Mouse (Mus musculus): ENCODE measurements around the gene Rps29.
"Not testable (repeated sequence)": the region's sequence is repeated elsewhere in the genome, so short reads cannot be mapped to it uniquely, and the experiment has no call there.

Rps29 gene

DNA sequence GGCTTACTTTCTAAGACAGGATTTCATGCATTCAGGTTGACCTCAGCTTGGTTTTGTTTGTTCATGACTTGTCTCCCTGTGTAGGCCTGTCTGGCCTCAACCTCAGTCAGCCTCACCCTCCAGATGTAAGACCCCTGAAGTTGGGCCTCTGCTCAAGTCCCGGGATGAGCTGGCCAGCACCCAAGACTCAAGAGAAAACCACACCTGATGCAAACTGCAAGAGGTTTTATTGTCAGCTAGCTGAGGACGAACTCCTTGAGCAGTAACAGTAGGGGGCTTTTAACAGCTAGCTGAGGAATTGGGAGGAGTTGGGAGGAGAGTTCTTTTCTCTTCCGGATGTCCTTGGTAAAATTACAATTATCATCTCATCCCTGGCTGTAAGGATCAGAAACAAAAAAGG is 18.5 kb upstream of the Rps29 start:
- no peak for DNase-seq

DNA sequence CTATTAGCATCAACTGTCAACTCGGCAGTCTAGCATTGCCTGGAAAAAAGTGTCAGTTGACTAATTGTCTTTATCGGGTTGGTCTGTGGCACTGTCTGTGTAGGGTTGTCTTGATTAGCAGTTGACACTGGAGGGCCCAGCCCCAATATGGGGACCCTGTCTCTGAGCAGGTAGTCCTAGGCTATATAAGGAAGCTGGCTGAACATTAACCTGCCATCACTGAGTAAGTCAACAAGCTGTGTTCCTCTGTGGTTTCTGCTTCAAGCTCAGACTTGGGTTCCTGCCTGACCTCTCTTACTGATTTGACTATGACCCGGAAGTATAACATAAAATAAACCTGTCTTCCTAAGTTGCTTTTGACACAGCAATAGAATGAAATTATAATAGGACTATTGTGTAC is 17.0 kb upstream of the Rps29 start:
- DNase-seq = no peak

DNA sequence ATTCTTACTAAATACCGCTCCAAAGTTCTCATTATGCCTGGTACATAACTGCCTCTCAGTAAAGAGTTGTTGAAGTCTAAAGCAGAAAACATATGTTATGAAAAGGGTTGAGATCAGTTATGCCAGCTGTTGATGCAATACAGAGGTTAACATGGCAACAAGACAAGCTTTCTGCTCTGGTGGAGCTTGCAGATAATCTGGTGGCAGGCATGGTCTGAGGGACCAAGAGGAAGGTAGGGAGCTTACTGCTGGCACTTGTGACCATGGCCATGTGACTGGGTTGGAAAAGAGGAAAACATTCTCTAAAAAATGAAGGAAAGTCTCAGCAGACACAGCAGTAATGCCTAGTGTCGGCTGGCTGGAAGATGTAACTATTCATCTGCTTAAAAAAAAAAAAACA is 12.3 kb upstream of the Rps29 start:
- no peak for DNase-seq

- DNase-seq = peak; percentile 86
Observed at GRCm38 (mm10) chr12:69168461-69169106, 9.6 kb upstream of the Rps29 start, which contains the start of gene Lrr1. Lrr1 (plus strand) TSS chr12:69168814.

DNA sequence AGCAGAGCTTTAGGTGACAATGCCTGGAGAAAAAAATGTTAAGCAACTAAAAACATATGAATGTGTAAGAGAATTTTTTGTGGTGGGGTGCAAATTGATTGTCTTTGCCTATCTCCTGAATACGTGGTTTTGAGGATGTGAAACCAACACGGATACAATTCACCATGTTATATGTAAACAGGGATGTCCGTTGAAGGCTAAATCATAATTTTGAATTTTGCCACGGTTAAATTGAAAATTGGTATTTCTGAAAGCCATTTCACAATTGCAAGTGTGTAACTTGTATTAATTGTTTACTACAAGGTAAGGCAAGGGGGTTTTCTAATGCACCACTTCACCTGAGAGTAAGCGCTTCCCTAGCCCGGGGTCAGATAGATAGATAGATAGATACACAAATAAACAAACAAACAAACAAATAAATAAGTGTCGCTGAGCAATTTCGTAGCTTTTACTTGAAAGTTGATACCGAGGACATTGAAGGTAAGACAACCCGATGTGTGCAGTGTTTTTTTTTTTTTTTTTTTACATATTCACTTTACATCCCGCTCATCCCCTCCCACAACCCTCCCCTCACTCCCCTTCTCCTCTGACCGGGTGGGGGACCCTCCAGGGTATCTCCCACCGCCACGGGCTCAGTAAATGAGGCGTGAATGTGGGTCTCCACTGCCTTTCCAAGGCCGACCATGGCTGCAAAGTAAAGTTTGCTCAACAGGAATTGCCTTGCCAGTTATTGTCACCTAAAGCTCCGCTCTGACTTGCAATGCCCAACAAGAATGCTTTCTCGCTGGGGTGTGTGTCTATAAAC is 8.9 kb upstream of the Rps29 start:
- no peak for DNase-seq

- DNase-seq = not testable (repeated sequence)
Observed at GRCm38 (mm10) chr12:69166861-69167581, 8.0 kb upstream of the Rps29 start.

GRCm38 (mm10) chr12:69164904-69165303 is 5.9 kb upstream of the Rps29 start:
- no peak for DNase-seq

- DNase-seq = not testable (repeated sequence)
Observed at GRCm38 (mm10) chr12:69163586-69163985, 4.6 kb upstream of the Rps29 start.

DNA sequence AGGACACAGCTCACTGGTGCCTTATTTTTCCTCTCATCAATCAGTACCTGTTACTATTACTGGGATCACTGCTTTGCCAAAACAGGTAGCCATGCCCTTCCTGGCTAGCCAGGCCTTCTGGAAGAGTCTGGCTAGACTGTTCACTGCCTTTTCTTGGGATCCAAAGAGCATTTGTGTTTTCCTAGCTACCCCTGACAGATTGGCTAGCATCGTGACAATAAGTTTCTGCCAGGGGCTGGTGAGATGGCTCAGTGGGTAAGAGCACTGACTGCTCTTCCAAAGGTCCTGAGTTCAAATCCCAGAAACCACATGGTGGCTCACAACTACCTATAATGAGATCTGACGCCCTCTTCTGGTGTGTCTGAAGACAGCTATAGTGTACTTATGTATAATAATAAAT is 1.7 kb upstream of the Rps29 start:
- not testable (repeated sequence) for DNase-seq

DNA sequence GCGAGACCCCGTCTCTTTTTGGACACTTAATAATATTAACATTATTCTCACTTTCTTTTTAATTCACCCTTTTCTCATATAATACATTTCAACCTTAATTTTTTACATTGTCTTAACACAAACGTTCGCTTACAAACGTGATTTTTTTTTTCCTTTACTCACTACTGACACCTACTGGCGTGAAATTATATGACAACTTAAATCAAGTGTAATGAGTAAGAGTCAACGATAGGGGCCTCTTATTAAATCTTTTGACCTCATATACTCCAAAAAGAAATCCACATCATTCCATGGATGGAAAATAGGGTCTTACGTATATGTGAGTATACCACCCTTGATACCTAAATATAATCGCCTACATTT is 573 bp upstream of the Rps29 start:
- no peak for DNase-seq

DNA sequence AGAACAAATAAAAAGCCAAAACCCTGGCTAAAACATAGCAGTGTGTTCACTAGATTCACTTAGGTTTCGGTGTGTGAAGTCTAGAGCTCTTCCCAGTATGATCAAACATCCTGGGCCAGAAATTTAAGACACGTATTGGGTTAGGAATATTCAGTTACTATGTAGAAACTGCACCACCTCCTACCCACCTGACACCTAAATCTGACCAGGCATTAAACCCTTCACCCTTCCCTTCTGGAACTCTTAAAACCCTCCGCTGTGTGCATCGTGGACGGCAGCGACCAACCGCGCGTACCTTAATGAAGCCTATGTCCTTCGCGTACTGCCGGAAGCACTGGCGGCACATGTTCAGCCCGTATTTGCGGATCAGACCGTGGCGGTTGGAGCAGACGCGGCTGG is 621 bp downstream of the Rps29 start:
- no peak for DNase-seq

GRCm38 (mm10) chr12:69157107-69157506 is 1.9 kb downstream of the Rps29 start:
- no peak for DNase-seq

DNA sequence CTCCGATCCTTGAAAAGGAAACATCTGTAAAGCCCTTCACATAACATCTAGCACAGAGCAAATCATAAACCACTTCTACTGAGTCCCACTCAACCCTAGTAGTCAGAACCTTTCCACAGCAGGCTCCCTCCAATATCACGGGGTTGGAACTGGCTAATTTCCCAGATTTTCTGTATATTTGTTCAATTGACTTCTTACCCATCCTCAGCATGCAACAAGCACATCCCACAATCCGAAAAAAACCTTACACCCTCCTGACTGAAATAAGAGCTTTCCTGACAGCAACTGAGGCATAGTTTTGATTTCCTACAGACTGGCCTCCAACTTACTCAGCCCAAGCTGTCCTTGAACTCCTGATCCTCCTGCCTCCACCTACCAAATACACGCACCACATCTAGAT is 2.5 kb downstream of the Rps29 start:
- DNase-seq = no peak

DNA sequence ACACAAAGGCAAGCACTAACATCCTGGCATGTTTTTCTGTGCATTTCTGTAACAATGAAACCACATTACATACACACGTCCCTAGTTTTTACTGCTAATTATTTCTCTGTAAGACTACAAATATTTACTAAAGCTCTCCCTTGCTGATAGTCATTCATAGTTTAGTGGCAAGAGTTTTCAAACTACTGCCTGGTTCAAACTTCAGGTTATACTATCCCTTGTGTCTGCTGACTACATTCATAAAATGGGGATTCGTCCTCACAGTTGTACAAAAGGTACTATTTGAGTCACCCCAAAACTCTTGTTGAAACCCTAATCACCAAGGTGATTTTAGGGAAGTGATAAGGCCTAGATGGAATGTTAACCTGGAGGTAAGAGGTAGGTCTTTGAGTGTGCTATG is 3.1 kb downstream of the Rps29 start:
- no peak for DNase-seq

DNA sequence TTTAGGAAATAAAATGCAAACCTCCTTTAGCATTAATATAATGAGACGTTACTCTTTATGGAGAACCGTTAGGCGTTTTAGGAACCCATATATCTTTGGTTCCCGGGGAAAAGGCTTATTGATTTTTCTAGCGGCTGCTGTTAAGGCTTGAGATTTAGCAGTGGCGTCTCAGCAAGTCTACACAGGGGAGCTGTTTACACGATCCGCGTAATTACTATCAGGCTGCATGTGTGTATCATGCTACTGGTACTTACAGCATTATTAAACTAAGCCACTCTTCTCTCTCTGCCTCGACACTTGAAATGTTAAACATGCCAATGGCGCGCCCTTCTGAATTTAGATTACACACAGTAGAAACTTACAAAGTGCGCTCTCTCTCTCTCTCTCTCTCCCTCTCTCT is 8.9 kb downstream of the Rps29 start:
- no peak for DNase-seq

DNA sequence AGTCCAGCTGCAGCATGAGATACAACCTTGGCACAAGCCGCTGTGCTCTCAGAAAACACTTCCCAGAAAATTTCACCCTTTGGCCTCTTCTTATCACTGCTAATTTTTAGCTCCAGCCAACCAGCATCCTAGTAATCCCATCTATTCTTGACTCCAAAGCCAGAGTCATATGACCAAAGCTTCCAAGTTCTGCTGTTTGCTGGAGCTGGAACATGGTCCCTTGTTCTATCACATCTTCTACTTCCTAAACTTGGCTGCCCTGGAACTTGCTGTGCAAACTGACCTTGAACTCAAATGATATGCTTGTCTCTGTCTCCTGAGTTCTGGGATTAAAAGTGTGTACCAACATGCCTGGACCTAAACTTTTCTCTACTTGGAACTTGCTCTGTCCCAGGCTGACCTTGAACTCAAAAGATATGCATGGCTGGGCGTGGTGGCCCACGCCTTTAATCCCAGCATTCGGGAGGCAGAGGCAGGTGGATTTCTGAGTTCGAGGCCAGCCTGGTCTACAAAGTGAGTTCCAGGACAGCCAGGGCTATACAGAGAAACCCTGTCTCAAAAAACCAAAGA is 11.7 kb downstream of the Rps29 start:
- no peak for DNase-seq

- DNase-seq = no peak
Observed at GRCm38 (mm10) chr12:69143460-69143859, 15.5 kb downstream of the Rps29 start.

DNA sequence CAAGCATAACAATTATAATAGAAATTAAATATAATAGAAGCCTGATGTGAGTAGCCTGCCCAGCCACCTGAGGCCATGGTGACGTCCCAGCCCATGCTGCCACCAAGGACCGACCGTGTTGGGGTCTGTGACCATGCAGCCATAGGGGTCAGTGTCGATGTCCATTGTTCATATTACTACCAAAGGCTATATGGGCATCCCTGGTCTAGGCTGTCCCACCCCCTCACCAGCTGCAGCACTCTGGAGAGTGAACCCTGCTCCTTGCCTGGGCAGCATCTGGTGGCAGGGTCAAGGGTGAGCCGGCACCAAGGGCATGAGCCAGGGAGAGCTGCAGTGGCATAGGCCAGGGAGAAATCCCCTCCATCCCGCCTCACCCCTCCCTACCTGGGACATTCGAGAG is 19.1 kb downstream of the Rps29 start:
- no peak for DNase-seq

DNA sequence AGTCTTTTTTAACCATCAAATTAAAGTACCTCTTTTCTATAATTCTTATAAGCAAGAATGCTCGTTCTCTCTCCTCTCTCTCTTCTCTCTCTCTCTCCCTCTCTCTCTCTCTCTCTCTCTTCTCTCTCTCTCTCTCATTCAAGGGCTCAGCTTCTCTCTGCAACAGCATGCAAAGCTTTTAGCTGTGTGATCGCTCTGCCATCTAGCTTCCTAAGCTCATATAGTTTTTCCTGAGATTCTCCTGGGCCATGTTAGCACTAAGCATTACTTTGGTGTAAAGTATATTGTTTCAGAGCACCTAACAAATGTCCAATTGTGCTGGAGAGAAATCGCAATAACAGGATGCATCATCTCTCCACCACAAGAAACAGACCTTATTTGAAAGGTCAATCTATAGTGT is 19.8 kb downstream of the Rps29 start:
- no peak for DNase-seq

GRCm38 (mm10) chr12:69131981-69132380 is 27.0 kb downstream of the Rps29 start:
- peak; percentile 49 for DNase-seq

DNA sequence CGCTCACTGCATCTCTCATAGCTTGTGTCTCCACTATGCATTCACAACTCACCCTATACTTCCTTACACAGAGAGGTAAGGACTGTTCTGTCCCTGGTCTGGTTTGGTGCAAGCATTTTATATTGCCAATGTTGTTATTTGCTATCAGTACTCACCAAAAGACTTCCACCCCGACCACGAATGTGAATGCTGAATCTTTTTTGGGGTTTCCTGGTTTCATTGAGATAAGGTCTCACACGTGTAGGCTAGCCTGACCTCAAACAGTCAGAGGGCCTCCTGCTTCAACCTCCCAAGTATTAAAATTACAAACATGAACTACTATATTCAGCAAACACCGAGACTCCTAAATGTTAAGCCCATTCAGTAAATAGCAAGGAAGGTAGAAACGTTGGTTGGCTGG is 27.7 kb downstream of the Rps29 start:
- no peak for DNase-seq

DNA sequence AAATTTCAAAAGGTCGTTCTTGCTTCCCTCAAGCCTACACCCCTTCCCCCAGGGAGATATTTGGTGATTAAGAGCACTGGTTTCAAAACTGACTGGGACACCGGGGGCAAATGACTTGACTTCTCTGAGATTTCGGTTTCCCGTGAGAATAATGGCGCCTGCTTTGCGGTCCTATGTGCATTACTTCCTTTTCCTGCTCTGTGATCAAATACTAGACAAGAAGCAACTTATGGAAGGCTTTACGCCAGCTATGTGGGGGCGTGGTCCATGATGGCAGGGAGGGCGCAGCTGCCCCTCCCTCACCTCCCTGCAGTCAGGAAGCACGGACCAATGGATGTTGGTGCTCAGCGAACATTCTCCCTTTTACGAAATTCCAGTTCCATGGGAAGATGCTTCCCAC is 28.5 kb downstream of the Rps29 start:
- no peak for DNase-seq

- DNase-seq = no peak
Observed at GRCm38 (mm10) chr12:69129634-69130310, 29.2 kb downstream of the Rps29 start.
